Mouse (Mus musculus) brown adipose tissue, adult 24 weeks (tissue): ENCODE measurements around the gene Primpol. TPM values are rescaled to one million over a fixed set of nuclear protein-coding genes. Genes with fewer than 3 reads are reported as not detected.
"Not testable (repeated sequence)": the region's sequence is repeated elsewhere in the genome, so short reads cannot be mapped to it uniquely, and the experiment has no call there.

Experiments
- H3K27ac ChIP-seq: fragments of 200-500 bp; replicated peaks from 2 replicates; pipeline ENCODE4 v1.5.1; 2012; ENCODE audit warnings: low read depth, mild to moderate bottlenecking, low read length
- H3K4me1 ChIP-seq: fragments of 200-500 bp; 2 replicates; pipeline ENCODE4 v1.6.1; 2012; ENCODE audit warnings: low read length, mixed read lengths; ENCODE audit not compliant: control insufficient read depth, insufficient read depth, insufficient read length
- H3K4me3 ChIP-seq: fragments of 200-500 bp; 2 replicates; pipeline ENCODE4 v1.5.1; 2012; ENCODE audit warnings: low read depth, mild to moderate bottlenecking, low read length, moderate library complexity; ENCODE audit not compliant: insufficient read depth
- polyA plus RNA-seq: library from polyadenylated mRNA; stranded (reverse); fragments of >200 nt; gene quantifications from 2 replicates; pipeline ENCODE4 v1.2.4, GENCODE M21; 2012; ENCODE audit not compliant: missing spikeins, insufficient read depth, insufficient read length

Primpol gene
- polyA plus RNA-seq, 1 experiment: 6.5 TPM

DNA sequence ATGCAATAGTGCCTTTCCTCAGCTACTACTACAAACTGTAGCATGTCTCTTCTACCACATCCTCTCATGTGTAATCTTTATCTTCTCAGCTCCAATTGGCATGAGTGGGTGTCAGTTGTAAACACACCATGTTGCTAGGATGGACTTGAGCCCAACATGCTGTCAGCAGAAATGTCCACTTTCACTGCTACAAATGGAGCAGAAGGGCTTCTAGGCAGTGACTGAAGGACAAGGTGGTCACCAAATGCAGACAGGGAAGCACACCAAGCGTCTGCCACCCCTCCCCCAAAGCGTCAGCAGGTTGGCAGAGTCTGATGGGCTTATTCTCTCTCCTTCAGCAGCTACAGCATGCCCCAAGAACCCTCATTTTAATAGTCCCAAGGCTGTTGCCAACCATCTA is 23.2 kb downstream of the Primpol start:
- Histone ChIP-seq H3K27ac (no peak overlapping the region), H3K4me3 (no peak overlapping the region), H3K4me1 (no peaks in the 10 kb centered on the region)

DNA sequence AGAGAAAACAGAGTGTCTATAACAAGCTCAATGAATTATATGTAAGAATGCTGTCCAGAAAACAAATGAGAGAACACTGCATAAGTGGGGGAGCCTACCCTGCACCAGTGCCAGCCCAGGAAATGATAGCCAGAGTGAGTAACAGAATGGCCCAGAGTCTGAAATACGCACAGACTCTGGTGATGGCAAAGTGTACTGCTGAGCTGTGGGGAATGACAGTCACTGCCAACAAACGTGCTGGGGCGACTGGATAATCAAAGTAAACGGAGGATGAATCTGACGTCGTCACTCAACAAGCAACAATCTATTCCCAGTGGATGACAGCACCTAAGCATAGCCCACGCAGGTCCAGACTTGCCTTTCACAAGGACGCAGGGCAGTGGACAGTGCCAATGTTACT is 23.9 kb downstream of the Primpol start:
- Histone ChIP-seq H3K27ac (no peak overlapping the region), H3K4me1 (no peaks in the 10 kb centered on the region), H3K4me3 (no peak overlapping the region)

DNA sequence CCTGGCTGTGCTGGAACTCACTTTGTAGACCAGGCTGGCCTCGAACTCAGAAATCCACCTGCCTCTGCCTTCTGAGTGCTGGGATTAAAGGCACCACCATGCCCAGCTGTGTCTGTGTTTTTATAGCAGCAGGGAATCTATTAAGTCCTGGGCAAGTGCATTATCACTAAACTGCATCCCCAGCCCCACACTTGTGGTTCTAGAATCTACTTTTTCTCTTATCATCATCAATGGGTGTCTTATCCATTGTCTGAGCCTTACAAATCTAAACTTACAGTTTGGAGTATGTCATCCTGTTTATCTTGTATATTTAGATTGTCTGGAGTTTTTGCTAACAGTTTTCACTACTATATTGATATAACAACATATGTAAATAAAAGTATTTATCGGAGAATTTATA is 28.3 kb downstream of the Primpol start:
- Histone ChIP-seq H3K4me1 (no peaks in the 10 kb centered on the region), H3K27ac (no peak overlapping the region), H3K4me3 (no peak overlapping the region)

DNA sequence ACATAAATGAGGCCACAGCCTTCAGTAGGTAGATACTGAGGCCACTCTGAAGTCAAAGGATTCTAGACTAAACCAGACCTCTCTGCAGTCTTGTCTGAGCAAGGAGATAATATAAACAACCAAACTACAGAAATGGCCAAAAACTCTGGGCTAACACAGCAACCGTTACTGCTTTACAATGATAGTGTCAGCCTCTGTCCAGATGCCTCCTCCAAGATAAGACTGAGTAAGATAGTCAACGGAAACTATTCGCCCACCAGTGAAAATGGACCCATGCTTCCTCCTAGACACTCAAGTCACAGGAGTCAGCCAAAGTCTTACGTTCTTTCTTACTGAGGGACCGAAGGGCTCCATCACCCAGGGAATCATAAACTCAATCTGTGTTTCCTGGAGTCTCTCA is 29.1 kb downstream of the Primpol start:
- Histone ChIP-seq H3K4me1 (no peaks in the 10 kb centered on the region), H3K4me3 (no peak overlapping the region), H3K27ac (no peak overlapping the region)

DNA sequence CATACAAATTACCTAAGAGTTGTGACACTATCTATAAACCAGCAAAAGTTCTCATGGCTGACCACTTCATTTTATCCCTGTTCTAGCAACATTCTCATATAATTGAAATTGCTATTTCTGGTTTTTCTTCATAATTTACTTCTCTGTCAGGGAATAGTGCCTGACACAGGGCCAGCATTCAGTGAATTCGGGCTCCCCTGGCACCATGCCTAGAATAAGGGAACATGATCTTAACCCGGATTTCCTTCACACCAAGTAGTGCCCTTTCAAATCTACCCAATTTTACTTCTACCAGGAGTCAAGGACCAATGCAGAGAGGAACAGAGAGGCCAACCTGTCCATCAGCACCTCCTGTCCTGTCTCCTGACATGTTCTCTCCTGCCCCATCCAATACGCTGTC is 31.4 kb downstream of the Primpol start:
- no peak overlapping the region for H3K27ac ChIP-seq
- H3K4me3 ChIP-seq: no peak overlapping the region
- H3K4me1 ChIP-seq: no peaks in the 10 kb centered on the region

DNA sequence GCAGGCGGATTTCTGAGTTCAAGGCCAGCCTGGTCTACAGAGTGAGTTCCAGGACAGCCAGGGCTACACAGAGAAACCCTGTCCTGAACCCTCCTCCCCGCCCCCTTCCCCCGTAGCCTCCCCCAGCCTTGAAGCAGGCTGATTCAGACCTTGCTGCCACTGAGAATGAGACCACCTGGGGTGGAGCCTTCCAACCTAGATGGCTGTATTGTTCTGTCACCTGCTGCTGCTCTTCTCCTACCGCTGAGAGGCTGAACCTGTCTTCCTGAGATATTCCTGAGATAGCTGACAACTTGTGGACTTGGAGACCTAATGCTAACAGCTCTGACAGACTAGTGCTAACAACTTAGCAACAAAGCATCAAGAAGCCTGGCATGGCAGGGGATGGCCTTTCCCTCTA is 32.7 kb downstream of the Primpol start:
- not testable (repeated sequence) for H3K4me3 ChIP-seq, H3K4me1 ChIP-seq, H3K27ac ChIP-seq

DNA sequence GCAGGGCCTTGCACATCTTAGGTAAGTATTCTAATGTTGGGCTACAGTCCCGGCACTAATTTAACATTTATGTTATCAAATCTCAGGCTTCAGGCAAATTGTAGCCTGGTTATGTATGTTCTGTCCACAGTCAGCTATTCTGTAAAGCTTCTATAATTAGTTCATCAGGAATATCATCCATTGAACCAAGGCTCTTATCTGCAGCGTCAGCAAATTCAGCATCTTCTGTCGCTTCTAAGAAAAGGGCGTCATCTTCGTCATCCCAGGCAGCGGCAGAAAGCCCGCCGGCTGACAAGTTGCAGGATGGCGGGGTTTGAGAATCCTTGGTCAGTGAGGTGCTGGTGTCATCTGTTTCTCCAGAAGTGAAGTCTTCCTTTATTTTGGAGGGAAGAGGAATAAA is 38.2 kb downstream of the Primpol start:
- H3K27ac ChIP-seq: no peak overlapping the region
- H3K4me3 ChIP-seq: no peak overlapping the region
- H3K4me1 ChIP-seq: no peaks in the 10 kb centered on the region

DNA sequence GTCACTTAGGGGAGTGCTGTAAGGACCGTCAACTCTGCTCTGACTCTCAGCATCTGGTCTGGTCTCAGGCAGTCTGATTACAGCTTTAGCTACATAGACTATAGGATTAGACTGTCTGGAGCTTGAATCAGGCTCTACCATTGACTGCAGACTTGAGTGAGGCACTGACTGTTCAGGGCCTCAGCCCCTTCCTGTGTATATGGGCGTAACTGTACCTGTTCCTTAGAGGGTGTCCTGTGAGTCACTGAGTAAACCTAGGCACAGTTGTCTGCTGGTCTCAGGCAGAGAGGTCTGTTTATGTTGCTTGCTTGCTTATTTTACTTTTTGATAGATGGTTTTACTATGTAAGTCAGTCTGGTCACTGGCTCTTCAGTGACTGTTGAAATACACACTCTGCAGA is 43.0 kb downstream of the Primpol start:
- Histone ChIP-seq H3K27ac (no peak overlapping the region), H3K4me1 (no peaks in the 10 kb centered on the region), H3K4me3 (no peak overlapping the region)

DNA sequence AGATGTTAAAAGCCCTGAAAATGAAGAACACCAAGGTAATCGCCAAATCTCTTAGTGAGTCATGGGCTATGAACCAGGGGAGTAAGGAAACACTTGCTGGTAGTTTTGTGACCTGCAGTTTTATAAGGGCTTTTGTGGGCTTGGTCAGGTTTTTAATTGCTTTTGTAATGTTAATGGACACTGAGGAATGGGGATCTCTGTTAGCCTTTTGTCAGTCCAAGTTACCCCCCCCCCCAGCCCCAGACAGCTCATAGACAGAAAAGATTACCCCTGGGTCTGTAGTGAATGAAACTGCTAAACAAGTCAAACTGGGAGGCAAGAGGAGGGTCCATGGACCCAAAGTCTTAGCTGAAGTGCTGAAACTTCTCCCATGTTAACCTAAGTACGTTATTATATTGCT is 43.6 kb downstream of the Primpol start:
- Histone ChIP-seq H3K4me3 (no peak overlapping the region), H3K4me1 (no peaks in the 10 kb centered on the region), H3K27ac (no peak overlapping the region)

DNA sequence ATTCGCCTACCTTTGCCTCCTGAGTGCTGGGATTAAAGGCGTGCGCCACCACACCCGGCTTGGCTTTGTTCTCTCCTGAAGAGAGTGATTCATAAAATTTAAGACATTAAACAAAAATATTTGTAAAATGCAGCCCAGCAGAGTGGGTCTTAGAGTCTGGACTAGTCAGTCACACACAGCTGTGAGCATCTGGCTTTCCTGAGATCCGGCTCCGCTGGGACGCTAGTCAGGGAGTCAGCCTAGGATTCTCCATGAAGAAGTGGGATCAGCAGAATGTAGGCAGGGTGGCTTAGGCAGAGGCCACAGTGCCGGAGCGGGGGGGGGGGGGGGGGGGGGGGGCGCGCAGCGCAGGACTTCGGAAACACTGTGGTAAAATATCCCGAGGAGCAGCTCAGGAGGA is 46.3 kb downstream of the Primpol start:
- H3K4me1 ChIP-seq: no peaks in the 10 kb centered on the region
- H3K4me3 ChIP-seq: no peak overlapping the region
- no peak overlapping the region for H3K27ac ChIP-seq

DNA sequence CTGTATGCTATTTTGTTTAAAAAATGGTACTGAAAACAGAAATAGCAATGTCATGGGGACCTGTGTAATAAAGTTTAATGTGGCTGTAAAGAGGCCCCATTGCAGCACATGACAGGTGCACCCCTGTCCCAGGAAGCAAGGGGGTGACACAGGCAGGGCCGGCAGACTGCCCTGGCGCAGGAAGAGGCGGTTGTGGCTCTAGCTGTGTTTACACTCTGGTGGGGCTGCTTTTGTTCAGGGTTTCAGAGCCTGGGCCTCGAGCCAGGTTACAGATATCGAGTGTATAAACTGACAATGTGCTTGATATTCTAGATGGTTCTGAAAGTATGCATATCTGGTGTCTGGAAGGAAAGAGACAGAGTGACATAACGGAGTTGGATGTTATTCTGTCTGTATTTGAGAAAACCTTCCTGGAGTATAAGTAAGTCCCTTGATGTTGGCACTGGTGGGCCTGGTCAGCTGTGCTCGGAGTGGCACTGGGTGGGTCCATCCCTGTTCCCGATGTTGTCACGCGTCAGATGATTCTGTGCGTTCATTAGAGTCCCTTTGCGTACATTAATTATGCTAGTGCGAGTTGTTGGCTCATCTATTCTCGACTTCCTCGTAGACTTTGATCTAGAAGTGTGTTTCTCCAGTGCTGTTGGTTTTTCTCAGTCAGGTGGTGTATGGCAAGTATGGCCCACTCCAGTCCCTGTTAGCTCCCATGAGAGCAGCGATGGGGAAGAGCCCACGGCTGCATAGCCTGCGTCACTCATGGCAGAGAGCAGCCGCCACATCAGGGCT is 47.2 kb downstream of the Primpol start:
- no peak overlapping the region for H3K27ac ChIP-seq
- H3K4me3 ChIP-seq: no peak overlapping the region
- H3K4me1 ChIP-seq: no peaks in the 10 kb centered on the region

DNA sequence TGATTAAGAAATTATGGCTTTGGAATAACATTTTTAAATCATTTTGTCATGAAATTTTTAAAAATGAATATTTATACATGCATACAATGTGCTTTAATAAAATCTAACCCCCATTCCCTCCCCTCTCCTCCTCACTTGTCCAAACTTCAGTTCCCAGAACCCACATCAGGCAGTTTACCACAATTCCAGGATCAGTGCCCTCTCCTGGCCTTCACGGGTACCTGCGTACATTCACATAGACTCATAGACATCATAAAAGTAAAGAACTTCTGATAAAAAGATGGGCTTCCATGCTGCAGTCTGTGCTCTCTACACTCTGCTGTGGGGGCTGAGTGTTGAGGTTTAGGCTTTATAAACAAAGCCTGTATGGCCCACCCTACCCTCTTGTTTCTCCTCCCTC is 48.1 kb downstream of the Primpol start:
- no peak overlapping the region for H3K27ac ChIP-seq
- H3K4me3 ChIP-seq: no peak overlapping the region

DNA sequence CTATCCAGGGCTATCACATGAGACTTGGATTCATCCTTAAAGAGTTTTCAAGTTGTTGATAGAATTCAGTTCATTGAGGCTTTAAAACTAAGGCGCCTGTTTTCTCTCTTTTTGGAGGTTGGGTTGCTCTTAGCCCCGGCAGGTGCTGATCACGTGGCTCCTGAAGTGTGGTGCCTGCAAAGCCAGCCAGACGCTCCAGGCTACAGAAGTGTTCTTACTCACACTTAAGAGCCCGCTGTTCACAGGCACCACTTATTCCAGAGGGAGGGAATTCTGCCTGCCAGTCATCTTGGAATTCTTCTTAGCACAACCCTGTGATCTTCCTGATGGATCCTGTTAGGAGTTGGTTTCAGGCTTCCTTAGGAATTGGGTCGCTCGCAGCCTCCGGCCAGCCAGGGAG is 49.1 kb downstream of the Primpol start:
- H3K4me1 ChIP-seq: no peaks in the 10 kb centered on the region
- H3K27ac ChIP-seq: no peak overlapping the region
- no peak overlapping the region for H3K4me3 ChIP-seq

More for the DNA sequence above, 48.1 kb downstream of the Primpol start:
- no peaks in the 10 kb centered on the region for H3K4me1 ChIP-seq

DNA sequence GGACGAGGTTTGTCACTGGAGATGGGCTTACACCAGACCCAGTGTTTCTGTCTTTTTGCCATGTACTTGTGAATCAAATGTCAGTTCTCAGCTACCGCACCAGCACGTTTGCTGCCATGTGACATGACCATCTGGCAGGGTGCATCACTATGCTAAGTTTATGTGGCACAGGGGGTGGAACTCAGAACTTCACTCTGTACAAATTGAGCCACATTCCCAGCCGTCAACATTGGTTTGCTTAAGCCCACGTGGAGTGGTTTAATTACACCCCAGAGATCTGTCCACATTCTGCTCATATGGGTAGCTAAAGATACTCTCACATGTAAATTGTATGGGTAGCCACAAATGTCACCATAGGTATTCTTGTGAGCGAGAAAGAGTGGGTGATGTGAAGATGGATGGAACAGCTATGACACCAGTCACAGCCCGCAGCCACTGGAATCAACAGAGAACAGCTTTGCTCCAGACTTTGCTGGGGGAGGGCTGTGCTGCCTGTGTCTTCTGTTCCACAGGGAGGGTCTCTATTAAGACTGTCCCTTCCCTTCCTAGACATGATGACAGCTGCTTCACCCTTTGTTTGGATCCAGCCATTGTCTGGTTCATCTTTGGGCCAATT is 50.0 kb downstream of the Primpol start:
- H3K27ac ChIP-seq: no peak overlapping the region

DNA sequence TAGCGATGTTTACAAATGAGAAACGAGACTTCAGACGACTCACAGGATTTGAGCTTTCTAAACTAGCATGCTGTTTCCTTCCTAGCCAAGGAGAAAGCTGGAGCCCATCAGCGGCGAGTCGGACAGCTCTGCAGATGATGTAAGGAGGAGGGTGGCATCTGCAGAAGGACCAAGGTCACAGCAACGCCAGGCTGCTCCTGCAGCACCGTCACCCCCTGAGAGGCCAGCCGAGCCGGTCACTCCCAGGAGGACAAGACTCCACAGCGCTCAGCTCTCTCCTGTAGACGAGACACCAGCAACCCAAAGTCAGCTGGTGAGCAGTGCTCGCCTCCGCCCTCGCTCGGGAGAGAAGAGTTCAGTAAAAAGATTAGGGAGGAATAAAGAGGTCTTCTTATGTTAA is 54.7 kb downstream of the Primpol start:
- Histone ChIP-seq H3K27ac (no peak overlapping the region), H3K4me1 (no peaks in the 10 kb centered on the region), H3K4me3 (no peak overlapping the region)

More for the DNA sequence above, 50.0 kb downstream of the Primpol start:
- Histone ChIP-seq H3K4me1 (no peaks in the 10 kb centered on the region), H3K4me3 (no peak overlapping the region)

DNA sequence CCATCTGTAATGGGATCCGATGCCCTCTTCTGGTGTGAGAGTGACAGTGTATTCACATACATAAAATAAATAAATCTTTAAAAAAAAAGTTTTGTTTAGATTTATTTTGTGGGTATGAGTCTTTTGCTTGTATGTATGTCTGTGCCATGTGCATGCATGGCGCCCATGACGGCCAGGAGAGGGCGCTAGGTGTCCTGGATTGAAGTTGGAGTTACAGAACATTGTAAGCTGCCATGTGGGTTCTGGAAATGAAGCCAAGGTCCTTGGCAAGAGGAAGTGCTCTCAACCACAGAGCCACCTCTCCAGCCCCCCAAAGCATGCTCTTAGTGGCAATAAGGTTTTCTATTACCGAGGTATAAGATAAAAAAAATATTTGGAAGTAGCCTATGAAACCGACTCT is 57.6 kb downstream of the Primpol start:
- H3K4me1 ChIP-seq: no peaks in the 10 kb centered on the region
- no peak overlapping the region for H3K4me3 ChIP-seq
- no peak overlapping the region for H3K27ac ChIP-seq
